Mouse (Mus musculus) kidney, adult 2 months (tissue): ENCODE results near the gene Rgs9bp.

Source experiments
- CTCF ChIP-seq: fragments of 200-500 bp; conservative IDR thresholded peaks from 2 replicates; pipeline ENCODE4 v1.5.1; 2011; ENCODE audit warnings: low read depth, mild to moderate bottlenecking, control low read depth, low read length, moderate library complexity, mixed read lengths; ENCODE audit not compliant: insufficient read depth, insufficient read length
- POLR2A ChIP-seq: fragments of 200-500 bp; IDR thresholded peaks from one replicate; pipeline ENCODE4 v1.6.1; 2011; ENCODE audit warnings: low read depth, low read length, control low read depth

DNA sequence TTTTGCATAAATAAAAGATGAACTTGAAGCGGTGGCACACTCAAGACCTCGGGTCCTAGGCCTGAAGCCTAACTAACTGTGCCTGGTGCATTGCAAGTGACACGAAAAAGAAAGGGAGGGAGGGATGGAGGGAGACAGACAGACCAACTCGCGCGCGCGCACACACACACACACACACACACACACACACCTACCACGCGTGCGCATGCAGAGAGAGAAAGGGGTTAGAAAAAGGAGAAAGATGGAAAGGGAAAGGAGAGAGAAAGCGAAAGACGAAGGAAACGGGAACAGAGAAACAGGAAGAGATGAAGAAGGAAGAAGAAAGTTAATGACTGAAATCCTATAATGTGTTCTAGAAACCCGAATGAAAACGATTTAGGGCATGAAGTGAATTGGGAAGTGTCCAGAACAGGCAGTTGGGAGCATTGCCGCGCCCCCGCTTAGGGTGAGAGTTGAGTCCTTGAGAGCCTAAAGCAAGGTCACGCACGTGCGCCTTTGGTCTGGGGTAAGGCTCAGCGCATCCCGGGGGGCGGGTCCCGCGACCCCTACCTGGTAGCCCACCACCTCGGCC lies 30.7 kb downstream of the Rgs9bp start:
- TF ChIP-seq POLR2A (no peak), CTCF (no peak)
